Mouse (Mus musculus) intestine, embryonic 15.5 days (tissue): ENCODE data around the gene Itgal. TPM values are rescaled to one million over a fixed set of nuclear protein-coding genes. Genes with fewer than 3 reads are reported as not detected.
"Not testable (repeated sequence)": the region's sequence is repeated elsewhere in the genome, so short reads cannot be mapped to it uniquely, and the experiment has no call there.

Source experiments
- ATAC-seq: fragments of 200-750 bp; cut with Nextera tagmentation; 2 replicates; pipeline ENCODE4 v1.8.0; 2017; ENCODE audit warnings: moderate TSS enrichment, moderate library complexity
- H3K27ac ChIP-seq: fragments of 300-500 bp; sonication (generic); 2 replicates; pipeline ENCODE4 v1.5.1; 2015; ENCODE audit warnings: mild to moderate bottlenecking, inconsistent platforms
- H3K27me3 ChIP-seq: fragments of 300-500 bp; sonication (generic); replicated peaks from 2 replicates; pipeline ENCODE4 v1.6.1; 2015; ENCODE audit warnings: inconsistent platforms
- H3K36me3 ChIP-seq: fragments of 300-500 bp; sonication (generic); 2 replicates; pipeline ENCODE4 v1.6.1; 2015; ENCODE audit warnings: inconsistent platforms
- H3K4me1 ChIP-seq: fragments of 300-500 bp; sonication (generic); replicated peaks from 2 replicates; pipeline ENCODE4 v1.6.1; 2015; ENCODE audit warnings: inconsistent platforms
- H3K4me2 ChIP-seq: fragments of 300-500 bp; sonication (generic); replicated peaks from 2 replicates; pipeline ENCODE4 v1.6.1; 2015; ENCODE audit warnings: mild to moderate bottlenecking, inconsistent platforms
- H3K4me3 ChIP-seq: fragments of 300-500 bp; sonication (generic); replicated peaks from 2 replicates; pipeline ENCODE4 v1.5.1; 2015; ENCODE audit warnings: inconsistent platforms
- H3K9ac ChIP-seq: fragments of 300-500 bp; sonication (generic); 2 replicates; pipeline ENCODE4 v1.6.1; 2015; ENCODE audit warnings: inconsistent platforms
- H3K9me3 ChIP-seq: fragments of 300-500 bp; sonication (generic); 2 replicates; pipeline ENCODE4 v1.6.1; 2016; ENCODE audit warnings: inconsistent platforms
- WGBS: fragments of 180-500 bp; shearing (Covaris S2); methylation state at CpG from one replicate; pipeline ENCODE4 v1.1.7; 2015; 5-methylcytosine and 5-hydroxymethylcytosine counted together
- polyA plus RNA-seq: library from polyadenylated mRNA; unstranded; fragments of >200 nt; fragmentation: Nextera tagmentation; extraction: Ambion mirVana; gene quantifications from 2 replicates; pipeline ENCODE4 v1.2.1, GENCODE M21; 2015

The Itgal gene
- polyA plus RNA-seq, 1 experiment from 2014 or later = 2.0 TPM

DNA sequence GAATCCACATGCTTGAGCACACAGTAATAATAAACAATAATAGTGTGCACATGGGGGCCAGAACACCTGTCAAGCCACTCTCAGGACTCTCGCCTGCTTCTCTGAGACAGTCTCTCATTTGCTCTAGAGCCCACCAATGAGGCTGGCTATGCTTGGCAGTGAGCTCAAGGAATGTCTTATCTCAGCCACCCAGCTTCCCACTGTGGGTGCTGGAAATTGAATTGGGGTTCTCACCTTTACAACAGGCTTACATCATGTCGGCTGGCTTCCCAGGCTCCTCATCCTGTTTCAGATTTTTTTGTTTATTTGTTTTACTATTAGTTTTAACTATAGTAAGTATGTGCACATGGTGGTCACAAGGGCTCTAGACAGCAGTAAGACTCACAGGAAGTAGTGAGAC is 75.2 kb downstream of the Itgal start:
- ATAC-seq = no peak
- Histone ChIP-seq H3K9ac (no peak overlapping the region), H3K9me3 (no peaks in the 10 kb centered on the region), H3K4me3 (no peak overlapping the region), H3K36me3 (peaks cover 8% of the 10 kb centered on the region), H3K4me1 (no peaks in the 10 kb centered on the region), H3K27ac (no peak overlapping the region), H3K27me3 (no peaks in the 10 kb centered on the region), H3K4me2 (no peak overlapping the region)
- WGBS = 79% methylated on average over 2 of the region's 2 CpGs

DNA sequence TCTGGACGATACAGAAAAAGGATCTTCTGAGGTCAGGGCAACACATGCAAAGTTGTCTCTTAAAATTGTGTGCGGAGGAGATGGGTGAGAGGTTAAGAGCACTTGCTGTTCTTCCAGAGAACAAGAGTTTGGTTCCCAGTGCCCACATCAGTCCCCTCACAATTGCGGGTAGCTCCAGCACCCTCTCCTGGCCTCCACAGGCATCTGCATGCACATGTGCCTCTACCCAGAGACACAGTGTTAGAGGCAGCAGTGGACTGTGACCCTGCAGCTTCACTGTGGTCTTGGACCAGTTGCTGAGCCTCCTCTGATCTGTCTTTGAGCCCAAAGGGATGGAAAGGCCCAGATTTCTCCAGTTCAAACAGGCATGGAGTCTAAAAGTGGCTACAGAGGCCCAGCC is 75.8 kb downstream of the Itgal start:
- not testable (repeated sequence) for H3K4me3 ChIP-seq, H3K9me3 ChIP-seq, ATAC-seq, H3K36me3 ChIP-seq, H3K4me2 ChIP-seq, H3K27ac ChIP-seq, H3K9ac ChIP-seq, H3K27me3 ChIP-seq, H3K4me1 ChIP-seq
- WGBS = 87% methylated on average over 3 of the region's 3 CpGs

DNA sequence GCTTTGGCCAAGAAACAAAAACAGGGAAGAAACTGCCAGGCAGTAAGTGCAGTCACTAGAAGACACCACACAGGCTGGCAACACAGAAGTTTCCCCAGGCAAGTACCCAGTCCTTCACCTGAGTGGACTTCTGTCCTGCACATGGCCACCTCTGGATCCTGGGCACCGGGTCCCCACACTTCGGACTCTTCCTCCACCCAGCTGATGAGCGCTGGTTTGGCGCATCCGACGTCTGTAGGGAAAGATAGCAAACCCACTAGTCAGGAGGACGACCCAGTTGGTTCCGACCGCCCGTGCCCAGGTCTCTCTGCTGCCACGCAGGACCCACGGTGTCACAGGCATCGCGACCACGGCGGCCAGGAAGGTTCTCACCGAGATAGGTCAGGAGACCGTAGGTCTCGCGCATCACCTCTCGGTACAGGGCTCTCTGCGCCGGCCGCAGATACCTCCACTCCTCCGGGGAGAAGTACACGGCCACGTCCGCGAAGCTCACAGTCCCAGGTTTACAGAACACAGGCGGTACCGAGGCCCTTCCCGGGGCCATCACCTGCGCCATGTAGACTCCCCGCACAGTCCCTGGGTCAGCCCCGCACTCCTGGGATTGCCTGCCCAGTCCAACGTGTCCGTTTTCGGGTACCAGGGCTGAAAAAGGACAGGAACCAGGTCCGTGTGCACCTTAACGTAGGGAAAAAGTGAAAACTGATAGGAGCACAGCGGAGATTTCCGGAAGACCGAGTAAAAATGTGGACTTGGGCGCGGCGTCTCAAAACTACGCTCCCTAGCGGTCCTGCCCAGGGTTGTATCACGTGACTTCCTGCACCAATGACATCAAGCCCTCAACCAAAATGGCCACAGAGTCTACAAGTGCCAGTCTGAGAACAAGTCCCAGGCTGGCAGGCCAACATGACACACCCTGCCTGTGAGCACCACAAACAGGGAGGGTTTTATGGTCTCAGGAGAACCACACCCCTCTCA is 79.5 kb downstream of the Itgal start, which contains the start of gene Zfp747:
TSS of gene Zfp747 (minus strand) at position 780 of the 975 bp plus-strand sequence.
- ATAC-seq = peak; percentile 94
- 3% methylated on average over 49 of the region's 49 CpGs for WGBS

DNA sequence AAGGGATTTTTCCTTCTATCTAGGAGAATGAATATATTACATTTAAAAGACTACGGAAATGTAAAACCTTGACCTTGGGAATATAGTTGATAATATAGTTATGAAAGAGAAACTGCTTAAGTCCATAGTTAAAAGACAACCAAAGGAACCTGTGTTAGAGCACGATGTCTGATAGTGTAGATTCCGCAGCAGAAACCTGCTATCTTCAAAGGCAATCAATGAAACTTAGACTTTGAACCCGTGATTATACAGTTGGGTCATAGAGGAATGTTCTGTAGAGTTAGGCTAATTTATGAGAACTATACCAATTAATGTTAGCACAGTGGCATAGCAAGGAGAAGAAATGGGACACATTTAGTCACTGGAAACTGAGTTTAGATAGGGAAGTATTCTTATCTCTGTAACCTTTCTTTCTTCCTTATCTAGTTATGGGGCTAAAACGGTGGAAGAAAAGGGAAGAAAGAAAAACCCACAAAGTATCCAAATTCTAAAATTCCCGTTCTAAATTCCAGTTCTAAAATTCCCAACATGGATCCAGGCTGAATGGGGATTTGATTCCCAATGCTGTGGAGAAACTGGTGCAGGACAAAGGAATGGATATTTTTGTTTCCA is 82.4 kb downstream of the Itgal start:
- no peaks in the 10 kb centered on the region for H3K9me3 ChIP-seq
- no peak overlapping the region for H3K4me2 ChIP-seq
- WGBS = 54% methylated on average over 6 of the region's 6 CpGs
- H3K27me3 ChIP-seq = no peaks in the 10 kb centered on the region
- no peak overlapping the region for H3K9ac ChIP-seq
- no peak overlapping the region for H3K4me3 ChIP-seq
- ATAC-seq = peak; percentile 57
- H3K27ac ChIP-seq = peak overlapping the region; percentile 34; the same call in 1 of the 2 replicates
- H3K4me1 ChIP-seq = no peaks in the 10 kb centered on the region
- H3K36me3 ChIP-seq = peaks cover 8% of the 10 kb centered on the region

More for the DNA sequence above, 79.5 kb downstream of the Itgal start, which contains the start of gene Zfp747:
- H3K9ac ChIP-seq = peak within 1 kb of the TSS; percentile 89
- H3K4me2 ChIP-seq = peak within 1 kb of the TSS; percentile 70
- H3K4me1 ChIP-seq, H3K36me3 ChIP-seq, H3K27me3 ChIP-seq, H3K9me3 ChIP-seq: not testable (repeated sequence)
- H3K27ac ChIP-seq = peak within 1 kb of the TSS; percentile 86
- peak within 1 kb of the TSS; percentile 68 for H3K4me3 ChIP-seq

Other genes with a start within 250 kb of the Itgal start
- gene Zg16, start 208.9 kb upstream of the Itgal start, polyA plus RNA-seq = 7.6 and 28.5 TPM in 2 replicates
- 4.4 TPM in 2 replicates for gene AI467606, start 204.9 kb upstream of the Itgal start, polyA plus RNA-seq
- gene Qprt, start 174.0 kb upstream of the Itgal start, polyA plus RNA-seq = 5.3 and 6.1 TPM in 2 replicates
- 0.18 and 0.36 TPM in 2 replicates for gene Spn, start 158.4 kb upstream of the Itgal start, polyA plus RNA-seq
- gene Cd2bp2, start 100.2 kb upstream of the Itgal start, polyA plus RNA-seq = 43.4 and 46.7 TPM in 2 replicates
- 23.2 and 23.6 TPM in 2 replicates for gene Tbc1d10b, start 87.8 kb upstream of the Itgal start, polyA plus RNA-seq
- 15.4 and 21.1 TPM in 2 replicates for gene Mylpf, start 87.4 kb upstream of the Itgal start, polyA plus RNA-seq
- 24.7 and 27.5 TPM in 2 replicates for gene Zfp553, start 63.2 kb upstream of the Itgal start, polyA plus RNA-seq
- 13.8 and 16.0 TPM in 2 replicates for gene Sept1, start 63.1 kb upstream of the Itgal start, polyA plus RNA-seq
- gene Zfp771, start 52.0 kb upstream of the Itgal start, polyA plus RNA-seq = 41.0 and 44.5 TPM in 2 replicates
- gene Dctpp1, start 35.6 kb upstream of the Itgal start, polyA plus RNA-seq = 216 and 219 TPM in 2 replicates
- gene Sephs2, start 22.2 kb upstream of the Itgal start, polyA plus RNA-seq = 205 and 233 TPM in 2 replicates
- gene Zfp768, start 49.3 kb downstream of the Itgal start, polyA plus RNA-seq = 18.9 and 19.9 TPM in 2 replicates
- gene Zfp747, start 79.8 kb downstream of the Itgal start, polyA plus RNA-seq = 10.5 and 11.5 TPM in 2 replicates
- gene 9130019O22Rik, start 90.9 kb downstream of the Itgal start, polyA plus RNA-seq = 6.3 TPM in 2 replicates
- 8.0 and 9.3 TPM in 2 replicates for gene E430018J23Rik, start 97.4 kb downstream of the Itgal start, polyA plus RNA-seq
- gene Zfp764, start 110.6 kb downstream of the Itgal start, polyA plus RNA-seq = 7.5 and 8.3 TPM in 2 replicates
- 22.6 and 24.8 TPM in 2 replicates for gene Zfp688, start 125.8 kb downstream of the Itgal start, polyA plus RNA-seq
- gene Zfp689, start 152.9 kb downstream of the Itgal start, polyA plus RNA-seq = 5.6 and 5.9 TPM in 2 replicates
- 36.0 and 37.4 TPM in 2 replicates for gene Prr14, start 163.4 kb downstream of the Itgal start, polyA plus RNA-seq
- 8.9 and 9.2 TPM in 2 replicates for gene Fbrs, start 182.9 kb downstream of the Itgal start, polyA plus RNA-seq
- gene Srcap, start 215.7 kb downstream of the Itgal start, polyA plus RNA-seq = 37.6 and 37.9 TPM in 2 replicates
- gene Gm42715, start 223.3 kb downstream of the Itgal start, polyA plus RNA-seq = 11.5 and 12.3 TPM in 2 replicates